Mouse (Mus musculus) spleen, postnatal 4 days (tissue): ENCODE measurements at regions not wholly inside any gene's neighbourhood (a gene's known extent, or its start where the extent isn't known, plus 50 kb on each side); places are given as distances from the start of the nearest gene placed in this dataset.

Experiments used
- DNase-seq, 2 experiments: peaks; one replicate each; pipeline ENCODE4 v3.0.0; 2022; ENCODE audit warnings: low spot score in 2 of 2

GRCm38 (mm10) chr7:129918240-129919200, 326.9 kb downstream of the Wdr11 start:
- DNase-seq = no peak

DNA sequence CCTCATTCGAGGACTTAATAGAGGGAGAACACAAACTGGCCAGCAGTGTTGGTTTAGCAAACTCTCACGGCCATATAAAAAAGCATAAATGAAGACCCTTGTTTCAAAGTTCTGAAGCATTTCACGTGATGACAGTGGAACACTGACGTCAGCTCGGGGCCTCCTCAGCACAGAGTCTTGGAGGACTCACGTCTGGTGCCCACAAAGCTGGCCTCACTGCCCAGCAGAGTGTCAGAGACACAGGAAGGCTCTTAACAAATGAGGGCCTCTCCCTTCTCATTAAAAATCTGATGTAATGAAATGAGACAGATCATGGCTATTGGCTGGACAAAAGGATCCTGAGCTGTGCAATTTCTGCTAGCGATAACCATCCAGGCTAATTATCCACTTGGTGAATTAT, 330.6 kb downstream of the Wdr11 start:
- DNase-seq = no peak

GRCm38 (mm10) chr7:129936731-129937130, 345.1 kb downstream of the Wdr11 start:
- no peak for DNase-seq

DNA sequence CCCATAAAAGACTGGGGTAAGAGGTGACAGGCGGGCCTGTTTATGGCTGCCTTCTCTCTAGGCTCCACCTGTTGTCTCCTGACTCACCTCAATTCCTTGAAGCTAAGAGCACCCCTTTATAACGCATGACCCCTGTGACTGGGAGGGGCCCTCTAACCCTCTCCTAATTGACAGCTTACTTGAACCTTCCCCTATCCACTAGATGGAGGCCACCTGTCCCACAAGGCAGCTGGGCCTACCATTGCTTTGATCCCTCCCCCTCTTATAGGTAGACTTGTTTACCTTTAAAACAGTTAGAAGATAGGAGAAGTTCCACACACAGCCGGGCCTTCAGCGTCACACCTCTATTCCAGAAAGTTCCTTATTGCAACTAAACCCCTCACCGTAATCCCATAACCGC, 346.1 kb downstream of the Wdr11 start:
- DNase-seq = no peak

- no peak for DNase-seq
Observed at GRCm38 (mm10) chr7:129938141-129938540, 346.5 kb downstream of the Wdr11 start.

- DNase-seq = no peak
Observed at GRCm38 (mm10) chr7:129939266-129939665, 347.6 kb downstream of the Wdr11 start.

GRCm38 (mm10) chr7:129941311-129942029, 349.8 kb downstream of the Wdr11 start:
- no peak for DNase-seq

DNA sequence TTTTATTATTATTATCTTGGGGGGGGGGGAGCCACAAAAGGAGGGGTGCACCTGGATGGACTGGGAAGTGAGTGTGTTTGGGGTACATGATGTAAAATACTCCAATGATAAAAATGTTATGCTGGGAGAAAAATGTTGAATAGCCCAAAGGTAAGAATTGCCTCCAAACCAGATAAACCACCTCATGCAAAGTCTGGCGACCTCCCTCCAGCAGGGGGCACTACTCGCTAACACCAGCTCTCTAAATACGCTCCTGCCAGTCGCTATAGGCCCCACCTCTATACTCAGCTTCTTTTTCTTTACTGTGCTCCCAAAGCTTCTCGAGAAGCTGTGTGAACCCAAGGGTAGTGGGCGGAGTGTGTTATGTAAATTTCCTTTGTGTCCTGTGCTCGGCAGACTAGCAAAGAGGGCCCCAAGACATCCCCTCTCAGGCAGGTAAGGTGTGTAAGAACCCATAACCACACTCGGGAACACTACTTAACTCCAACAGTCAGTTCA, 357.0 kb downstream of the Wdr11 start:
- no peak for DNase-seq

GRCm38 (mm10) chr7:129950456-129950855, 358.8 kb downstream of the Wdr11 start:
- DNase-seq = no peak

GRCm38 (mm10) chr7:129958379-129958778, 366.7 kb downstream of the Wdr11 start:
- DNase-seq = no peak

DNA sequence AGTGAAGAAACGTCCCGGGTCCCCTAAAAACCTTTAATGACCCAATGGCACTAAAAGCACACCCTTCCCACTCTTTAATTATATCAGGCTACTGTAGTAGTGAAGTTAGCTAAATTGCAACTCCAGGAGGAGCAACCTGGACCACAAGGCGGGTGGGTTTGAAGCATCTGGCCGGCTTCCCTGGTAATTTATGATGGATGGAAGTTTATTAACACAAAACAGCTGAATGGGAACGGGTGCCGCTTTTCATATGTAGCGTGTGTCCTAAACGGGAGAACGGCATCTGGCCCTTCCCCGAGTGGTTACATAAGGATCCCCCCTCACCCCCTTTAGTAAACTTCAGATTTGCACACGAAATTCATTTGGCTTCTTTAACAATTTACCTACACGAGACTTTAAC, 370.9 kb downstream of the Wdr11 start:
- DNase-seq = no peak

- no peak for DNase-seq
Observed at GRCm38 (mm10) chr7:129964192-129964591, 372.5 kb downstream of the Wdr11 start.

- no peak for DNase-seq
Observed at GRCm38 (mm10) chr7:129965281-129966051, 373.8 kb downstream of the Wdr11 start.

DNA sequence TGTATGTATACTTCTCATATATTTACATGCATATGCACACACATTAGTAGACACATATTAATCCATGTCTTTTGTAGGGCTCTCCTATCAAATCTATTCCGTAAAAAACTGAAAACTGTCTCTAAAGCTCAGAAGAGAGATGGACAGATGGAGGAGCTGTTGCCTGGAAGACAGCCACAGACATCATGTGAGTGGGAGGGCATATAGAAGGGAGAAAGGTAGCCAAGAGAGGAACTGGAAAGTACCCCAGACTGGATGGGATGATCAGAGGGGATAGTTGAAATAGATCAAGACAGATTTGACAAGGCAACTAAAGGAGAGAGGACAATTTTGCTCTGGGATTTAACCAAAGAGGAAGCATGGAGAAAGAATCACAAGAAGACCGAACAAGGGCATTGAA, 375.1 kb downstream of the Wdr11 start:
- DNase-seq = no peak

DNA sequence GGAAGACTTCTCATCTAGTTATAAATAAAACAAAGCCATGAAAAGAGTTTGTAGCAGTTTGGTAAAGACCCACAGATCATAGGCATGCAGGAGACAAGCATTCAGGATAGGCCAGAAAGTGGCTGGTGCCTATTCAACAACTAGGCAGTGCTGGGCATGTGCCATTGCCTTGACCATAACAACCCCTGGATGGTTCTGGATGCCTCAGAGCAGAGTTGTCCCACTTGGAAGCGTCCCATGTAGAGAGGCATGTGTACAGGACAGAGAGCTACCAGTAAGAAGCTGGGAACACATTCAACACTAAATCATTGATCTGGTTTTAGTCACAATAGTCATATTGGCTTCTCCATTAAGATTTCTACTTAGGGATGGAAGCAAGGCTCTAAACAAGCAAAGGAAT, 378.5 kb downstream of the Wdr11 start:
- no peak for DNase-seq

DNA sequence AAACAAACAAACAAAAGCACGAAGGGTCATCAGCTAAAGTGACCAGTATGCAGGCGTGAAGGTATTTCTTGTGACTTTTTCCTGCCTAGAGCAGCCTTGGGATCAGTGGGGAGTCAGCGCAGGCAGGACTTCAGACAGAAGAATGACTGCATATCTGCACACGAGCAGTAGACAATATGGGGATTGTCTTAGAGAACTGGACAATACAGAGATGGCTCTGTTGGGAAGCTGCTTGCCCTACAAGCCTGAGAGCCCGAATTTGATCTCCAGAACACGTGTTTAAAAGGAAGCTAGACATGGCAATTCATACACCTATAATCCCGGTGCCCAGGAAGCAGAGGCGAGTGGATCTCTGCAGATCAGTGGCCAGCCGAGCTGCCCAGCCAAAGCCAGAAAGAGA, 382.5 kb downstream of the Wdr11 start:
- DNase-seq = no peak

DNA sequence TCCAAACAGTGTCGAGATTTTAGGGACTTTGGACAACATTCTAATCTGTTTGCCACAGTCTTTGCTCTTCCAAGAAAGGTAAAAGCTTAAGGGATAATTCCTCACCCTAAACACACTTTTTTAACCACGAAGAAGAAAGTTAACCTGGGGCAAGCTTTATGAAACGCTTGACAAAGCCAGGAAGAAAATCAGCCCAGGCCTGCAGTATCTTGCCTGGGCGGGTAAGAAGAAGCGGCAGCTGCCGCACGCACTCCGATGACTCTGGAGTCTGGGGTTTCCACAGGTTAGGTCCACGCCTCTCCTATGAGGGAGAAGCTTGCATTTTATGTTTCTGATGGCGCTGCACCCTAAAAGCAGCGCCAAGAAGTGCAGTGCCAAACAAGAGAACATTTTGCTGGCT, 383.2 kb downstream of the Wdr11 start:
- DNase-seq = no peak

DNA sequence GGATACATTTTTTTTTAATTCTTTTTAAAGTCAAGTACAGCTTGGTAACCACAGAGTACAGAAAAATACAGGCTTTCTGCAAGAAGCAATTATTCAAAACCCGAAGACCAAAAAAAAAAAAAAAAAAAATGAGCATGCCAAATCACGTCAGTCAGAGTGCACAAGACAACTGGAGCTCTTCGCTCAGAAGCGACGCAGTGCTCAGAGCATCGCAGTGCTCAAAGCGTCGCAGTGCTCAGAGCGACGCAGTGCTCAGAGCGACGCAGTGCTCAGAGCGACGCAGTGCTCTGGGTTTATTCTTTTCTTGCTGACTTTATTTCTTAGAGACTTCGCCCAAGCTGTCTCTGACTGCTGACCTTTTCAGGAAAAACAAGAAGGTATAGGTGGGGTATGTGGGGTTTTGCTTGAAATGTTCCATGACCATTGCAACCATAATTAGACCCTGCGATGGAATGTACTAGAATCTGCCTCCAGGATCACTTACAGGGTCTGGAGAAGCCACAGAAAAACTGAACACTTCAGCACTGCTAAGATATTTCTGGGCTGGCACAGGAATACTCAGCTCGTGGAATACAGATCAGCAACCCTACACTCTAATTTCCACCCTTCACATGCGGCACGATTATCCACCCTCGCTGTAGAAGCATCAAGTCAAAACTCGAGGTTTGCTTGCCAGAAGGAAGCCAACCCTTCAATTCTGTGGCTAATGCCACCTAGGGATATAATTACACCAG, 384.3 kb downstream of the Wdr11 start:
- DNase-seq = no peak

- no peak for DNase-seq
Observed at GRCm38 (mm10) chr7:129978576-129978975, 386.9 kb downstream of the Wdr11 start.

GRCm38 (mm10) chr7:129979337-129979736, 387.7 kb downstream of the Wdr11 start:
- no peak for DNase-seq

- no peak for DNase-seq
Observed at GRCm38 (mm10) chr7:129980501-129980900, 388.8 kb downstream of the Wdr11 start.
